10 mouse cellular contexts compared by ENCODE assay signal in the genomic region with DNA sequence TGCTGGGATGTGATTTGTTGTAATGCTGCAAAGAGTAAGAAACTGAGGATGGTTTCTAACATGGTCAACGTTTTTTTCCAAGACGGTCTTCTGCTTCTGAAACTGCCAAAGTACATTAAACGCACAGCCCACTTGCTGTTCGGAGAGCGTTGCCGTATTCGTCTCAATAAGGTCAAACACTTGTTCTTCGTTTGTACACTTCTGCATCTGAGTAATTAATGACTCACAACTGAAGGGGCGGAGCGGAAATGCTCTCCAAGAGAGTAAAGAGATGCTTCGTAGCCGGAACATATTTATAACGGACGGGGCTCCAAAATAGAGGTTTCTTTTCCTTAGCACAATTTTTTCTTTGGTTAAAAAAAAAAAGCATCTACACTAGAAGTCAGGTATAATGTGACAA. TPM values are rescaled to one million over a fixed set of nuclear protein-coding genes. Genes with fewer than 3 reads are reported as not detected.
DNase-seq lines count a peak whose midpoint lies in the region; ATAC-seq lines count a peak whose summit lies in the region.
"Had no signal": no experiment of that assay in that cellular context is flagged by ENCODE, and none has a peak within 500 bp of the region (broad histone marks: within the 10 kb centered on the region; RNA-seq: fewer than 3 reads in every experiment).

No protein-coding gene starts in this region.

- peaks cover under 1% of the 10 kb centered on the region; the same call in 1 of the 2 replicates for H3K36me3 ChIP-seq in kidney, embryonic 14.5 days (ENCODE audit: control insufficient read depth, insufficient read depth, low read length)

- no peak overlapping the region for H3K27ac ChIP-seq in kidney, embryonic 14.5 days (ENCODE audit: low read depth, low read length)
- H3K27ac ChIP-seq: limb, embryonic 12.5 days had no signal

- 86% methylated on average over 14 of the region's 14 CpGs for WGBS in kidney, embryonic 14.5 days

- no peaks in the 10 kb centered on the region for H3K27me3 ChIP-seq in kidney, embryonic 14.5 days (ENCODE audit: control insufficient read depth, insufficient read depth, low read length)

- H3K4me2 ChIP-seq in kidney, embryonic 14.5 days (replicated peaks; ENCODE audit: low read depth, low read length) = no peak overlapping the region

- no peak overlapping the region for H3K9ac ChIP-seq in kidney, embryonic 14.5 days (ENCODE audit: low read depth, low read length)

- H3K9me3 ChIP-seq in kidney, embryonic 14.5 days (ENCODE audit: control insufficient read depth, low read length) = no peaks in the 10 kb centered on the region
- H3K9me3 ChIP-seq: limb, embryonic 12.5 days had no signal

- no peak overlapping the region; the same call in 1 of the 2 replicates for H3K4me3 ChIP-seq in kidney, embryonic 14.5 days (ENCODE audit: low read length)

- peak; percentile 44 to 68 for DNase-seq in adrenal gland, adult (ENCODE audit: inconsistent age in 2 of 2, low spot score in 1 of 2)
- no peak for DNase-seq in adrenal gland, adult 18-20 months (ENCODE audit: low spot score in 2 of 2)
- peak; percentile 12 for DNase-seq in kidney, adult 18-20 months
- DNase-seq in A20 (ENCODE audit: low read depth, low spot score) = peak; percentile 78
- DNase-seq in induced T-regulatory cell, adult 2 months (ENCODE audit: low read depth) = peak; percentile 60
- DNase-seq in testis, postnatal 10 days (ENCODE audit: low spot score) = no peak
- no peak for DNase-seq in thymus, postnatal 0 days (ENCODE audit: low spot score)

- no peaks in the 10 kb centered on the region for H3K4me1 ChIP-seq in kidney, embryonic 14.5 days (ENCODE audit: control insufficient read depth, insufficient read depth, low read length)

- ATAC-seq in kidney, embryonic 14.5 days (ENCODE audit: low FRiP score, low TSS enrichment) = no peak

RNA-seq across cellular contexts. Expression of a gene that starts 1.1 kb away (rescaled TPM):
- total RNA-seq in adrenal gland, adult 18-20 months (2021) = 10 to 100 TPM; 20.8 to 22.3 TPM
- polyA plus RNA-seq in kidney, embryonic 14.5 days (2014; fragmentation: Nextera tagmentation; extraction: Ambion mirVana) = 10.2 and 18.4 TPM in 2 replicates
- 7.0 and 7.7 TPM in 2 replicates for polyA plus RNA-seq in thymus, postnatal 0 days (2015; fragmentation: Nextera tagmentation; extraction: Ambion mirVana)

RNA-seq across cellular contexts. Expression of a gene that starts 10.2 kb away (rescaled TPM):
- total RNA-seq in adrenal gland, adult 18-20 months (2021) = 10 to 100 TPM; 61.5 to 65.5 TPM
- polyA plus RNA-seq in kidney, embryonic 14.5 days (2014; fragmentation: Nextera tagmentation; extraction: Ambion mirVana) = 151 and 156 TPM in 2 replicates
- 127 and 139 TPM in 2 replicates for polyA plus RNA-seq in thymus, postnatal 0 days (2015; fragmentation: Nextera tagmentation; extraction: Ambion mirVana)

RNA-seq across cellular contexts. Expression of a gene that starts 42.3 kb away (rescaled TPM):
- 1 to 10 TPM in 1 of 2 experiments, under 1 TPM in 1; 0.40 to 1.0 TPM for total RNA-seq in adrenal gland, adult 18-20 months (2021)
- polyA plus RNA-seq in kidney, embryonic 14.5 days (2014; fragmentation: Nextera tagmentation; extraction: Ambion mirVana) = 0.32 and 0.39 TPM in 2 replicates
- polyA plus RNA-seq in thymus, postnatal 0 days (2015; fragmentation: Nextera tagmentation; extraction: Ambion mirVana) = 0.51 and 0.82 TPM in 2 replicates
- total RNA-seq: neutrophil, adult 5-6 weeks had no signal

Comparison
In these comparisons a context has a peak if more than half of its experiments do, and no peak if none do; other contexts are left out.
1. DNase-seq: peak in adrenal gland, adult (2 of 2), kidney, adult 18-20 months (single experiment), A20 (single experiment) and induced T-regulatory cell, adult 2 months (single experiment); none in adrenal gland, adult 18-20 months (0 of 2), testis, postnatal 10 days (single experiment) and thymus, postnatal 0 days (single experiment).